Mouse (Mus musculus) lung, postnatal 36 days (tissue): ENCODE measurements around the gene Stag2.

Experiments used
- DNase-seq: peaks from one replicate; pipeline ENCODE4 v3.0.0; 2022; ENCODE audit warnings: mixed read lengths

Gene Stag2

GRCm38 (mm10) chrX:42148788-42149556, at the start of gene Stag2:
Gene Stag2 (plus strand): TSS chrX:42149317.
- DNase-seq: peak; percentile 89

GRCm38 (mm10) chrX:42107137-42107536, 42.0 kb upstream of the Stag2 start:
- DNase-seq: peak; percentile 24

DNA sequence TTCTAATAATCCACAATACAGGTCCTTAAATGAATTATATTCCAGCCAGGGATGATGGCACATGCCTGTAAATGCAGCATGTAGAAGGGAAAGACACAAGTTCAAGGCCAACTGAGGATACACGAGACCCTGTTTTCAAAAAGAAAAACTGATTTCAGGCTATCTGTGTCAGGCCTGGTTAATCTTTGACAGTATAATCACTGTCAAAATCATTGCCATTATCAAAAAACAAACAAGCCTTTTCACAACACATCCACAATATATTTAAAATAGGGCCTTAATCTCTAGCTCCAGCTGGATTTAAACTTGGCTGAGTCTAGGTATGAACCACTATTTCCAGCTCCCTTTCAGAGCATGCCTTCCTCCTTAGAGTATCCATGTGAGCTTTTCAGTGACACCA, 38.5 kb upstream of the Stag2 start:
- DNase-seq: no peak

- no peak for DNase-seq
Measured at GRCm38 (mm10) chrX:42119442-42120048, 29.6 kb upstream of the Stag2 start.

DNA sequence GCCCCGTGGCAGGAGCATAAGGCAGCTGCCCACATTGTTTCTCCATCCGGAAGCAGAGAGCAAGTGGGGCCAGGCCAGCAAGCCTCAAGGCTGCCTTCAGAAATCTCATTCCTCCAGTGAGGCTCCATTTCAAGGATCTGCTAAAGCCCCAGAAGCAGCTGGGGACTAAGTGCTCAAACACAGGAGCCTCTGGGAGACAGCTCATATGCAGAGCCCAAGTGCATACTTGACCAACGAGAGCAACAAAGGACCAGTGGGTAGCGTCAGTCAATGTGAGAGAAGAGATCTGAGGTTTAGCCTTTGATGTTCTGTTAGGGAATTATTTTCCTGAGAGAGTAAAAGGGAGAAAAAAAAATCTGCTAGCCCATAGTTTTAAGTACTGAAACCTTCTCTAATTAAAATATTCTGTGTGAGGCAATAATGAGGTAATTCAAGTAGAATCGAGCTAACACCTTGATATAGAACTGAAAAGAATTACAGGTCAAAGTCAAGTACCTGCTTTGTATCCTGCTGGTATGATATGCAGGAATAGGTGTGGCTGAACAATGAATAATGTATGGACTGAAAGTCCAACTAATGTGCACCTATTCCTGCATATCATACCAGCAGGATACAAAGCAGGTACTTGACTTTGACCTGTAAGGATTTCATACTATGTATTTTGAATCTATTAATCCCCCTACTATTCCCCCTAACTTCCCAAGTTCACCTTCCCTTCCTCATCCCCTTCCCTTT, 24.0 kb upstream of the Stag2 start:
- DNase-seq: no peak

DNA sequence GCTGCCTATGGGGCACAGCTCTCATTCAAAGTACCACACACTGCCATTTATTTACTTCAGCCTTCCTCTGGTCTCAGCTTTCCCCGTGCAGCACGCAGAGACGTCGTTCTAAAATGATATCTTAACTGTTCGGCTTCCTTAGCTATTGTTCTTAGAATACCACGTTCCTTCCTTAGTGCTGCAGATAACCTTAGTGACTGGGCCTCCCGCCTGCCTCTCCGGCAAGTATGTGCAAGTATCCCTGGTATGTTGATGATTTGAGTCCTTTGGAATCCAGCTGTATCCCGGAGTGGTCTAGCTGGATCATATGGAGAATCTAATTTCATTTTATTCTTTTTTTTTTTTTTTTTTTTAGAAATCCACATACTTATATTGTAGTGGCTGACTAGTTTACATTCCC, 9.2 kb upstream of the Stag2 start:
- peak; percentile 46 for DNase-seq

- no peak for DNase-seq
Measured at GRCm38 (mm10) chrX:42142620-42143019, 6.5 kb upstream of the Stag2 start.

GRCm38 (mm10) chrX:42143991-42144390, 5.1 kb upstream of the Stag2 start:
- no peak for DNase-seq

DNA sequence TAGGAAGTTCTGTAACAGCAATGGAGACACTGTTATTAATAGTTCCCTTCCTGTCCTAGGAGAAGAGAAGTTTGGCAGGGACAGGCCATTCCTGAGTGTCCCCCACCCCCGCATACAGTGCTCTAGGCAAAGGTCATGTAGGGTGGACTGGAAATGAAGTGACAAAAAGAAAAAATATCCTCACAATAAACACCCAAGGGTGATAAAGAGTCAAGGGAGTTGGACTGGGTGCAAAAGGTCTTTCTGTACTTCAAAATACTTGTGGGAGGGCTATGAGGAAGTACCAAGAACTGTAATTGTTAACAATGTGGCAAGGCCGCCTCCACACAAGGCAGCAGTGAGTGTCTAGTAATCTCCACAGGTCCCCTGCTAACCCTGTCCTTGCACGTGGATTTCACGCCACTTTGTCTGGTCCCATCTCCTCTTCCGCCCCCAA, 1.1 kb upstream of the Stag2 start:
- peak; percentile 68 for DNase-seq

GRCm38 (mm10) chrX:42149557-42150345, 634 bp downstream of the Stag2 start:
- peak; percentile 29 for DNase-seq

GRCm38 (mm10) chrX:42150346-42151023, 1.4 kb downstream of the Stag2 start:
- DNase-seq: peak; percentile 84

GRCm38 (mm10) chrX:42151024-42151754, 2.1 kb downstream of the Stag2 start:
- no peak for DNase-seq

- DNase-seq: peak; percentile 91
Measured at GRCm38 (mm10) chrX:42151903-42152369, 2.8 kb downstream of the Stag2 start.

- DNase-seq: peak; percentile 28
Measured at GRCm38 (mm10) chrX:42153056-42153455, 3.9 kb downstream of the Stag2 start.

- no peak for DNase-seq
Measured at GRCm38 (mm10) chrX:42165455-42165854, 16.3 kb downstream of the Stag2 start.

DNA sequence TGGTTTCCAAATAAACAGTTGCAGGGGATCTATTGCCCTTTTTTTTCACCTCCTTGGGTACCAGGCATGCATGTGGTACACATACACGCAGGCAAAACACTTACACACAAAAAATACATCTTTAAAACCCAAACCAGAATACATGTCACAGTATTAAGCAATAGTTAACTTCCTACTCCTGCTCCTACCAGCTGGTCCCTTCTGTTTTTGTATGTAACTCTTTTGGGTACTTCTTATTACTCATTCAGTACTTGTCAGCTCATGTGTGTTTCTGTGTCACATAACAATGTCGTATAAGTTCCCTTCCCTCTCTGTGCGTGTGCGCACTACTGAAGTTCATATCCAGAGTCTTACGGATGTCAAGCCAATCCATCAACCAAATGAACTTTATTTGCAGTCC, 21.7 kb downstream of the Stag2 start:
- no peak for DNase-seq

DNA sequence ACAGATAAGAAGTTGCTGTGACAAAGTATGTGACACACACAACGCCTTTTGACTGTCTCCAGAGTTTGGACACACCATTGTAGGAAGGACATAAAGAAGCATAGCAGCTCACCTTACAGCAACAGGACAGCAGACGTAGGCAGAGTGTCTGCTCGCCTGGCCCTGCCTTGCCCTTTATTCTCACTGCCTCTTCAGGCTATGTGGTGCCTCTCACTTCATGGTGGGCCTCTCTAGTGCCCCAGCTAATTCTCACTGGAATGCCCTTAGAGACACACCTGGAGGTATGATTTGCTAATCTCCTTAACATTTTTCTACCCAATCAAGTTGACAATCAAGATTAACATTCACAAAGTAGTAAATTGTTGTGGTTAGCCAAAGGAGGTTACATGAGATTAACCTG, 38.5 kb downstream of the Stag2 start:
- no peak for DNase-seq

GRCm38 (mm10) chrX:42188825-42189426, 39.8 kb downstream of the Stag2 start:
- no peak for DNase-seq

GRCm38 (mm10) chrX:42194608-42195007, 45.5 kb downstream of the Stag2 start:
- no peak for DNase-seq

DNA sequence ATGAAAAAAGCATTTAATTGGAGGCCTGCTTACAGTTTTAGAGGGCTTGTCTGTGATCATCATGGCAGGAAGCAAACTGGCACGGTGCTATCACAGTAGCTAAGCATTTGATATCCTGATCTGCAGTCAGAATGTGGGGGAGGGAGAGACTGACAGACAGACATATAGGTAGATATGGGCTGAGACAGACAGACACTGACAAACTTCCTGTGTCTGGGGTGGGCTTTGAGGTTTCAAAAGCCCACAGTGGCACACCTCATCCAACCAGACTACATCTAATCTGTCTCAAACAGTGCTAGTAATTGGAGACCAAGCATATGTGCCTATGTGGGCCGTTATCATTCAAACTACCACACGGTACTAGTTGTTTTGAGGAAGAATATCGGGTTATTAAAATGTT, 53.4 kb downstream of the Stag2 start:
- DNase-seq: no peak

DNA sequence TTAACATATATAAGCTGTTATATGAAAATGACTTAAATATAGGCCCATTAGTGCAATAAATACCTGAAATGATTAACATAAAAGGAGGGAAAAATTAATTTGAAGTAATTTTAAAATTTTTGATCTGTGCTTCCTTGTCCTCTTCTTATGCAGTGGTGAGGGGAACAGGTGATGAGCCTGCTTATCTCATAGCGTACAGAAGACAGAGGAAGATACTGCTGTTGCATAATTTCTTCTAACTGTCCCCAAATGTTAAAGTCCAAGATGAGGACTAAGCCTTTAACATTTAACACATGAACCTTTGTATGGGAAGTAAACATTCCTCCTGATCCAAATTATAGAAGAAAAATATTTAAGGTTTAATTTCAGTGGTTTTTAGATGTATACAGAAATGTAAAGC, 66.6 kb downstream of the Stag2 start:
- DNase-seq: no peak
